Mouse (Mus musculus): ENCODE data around the gene Relt. TPM values are rescaled to one million over a fixed set of nuclear protein-coding genes. Genes with fewer than 3 reads are reported as not detected.

Gene Relt
- polyA plus RNA-seq, 1 experiment from 2014 or later: 5.0 TPM

DNA sequence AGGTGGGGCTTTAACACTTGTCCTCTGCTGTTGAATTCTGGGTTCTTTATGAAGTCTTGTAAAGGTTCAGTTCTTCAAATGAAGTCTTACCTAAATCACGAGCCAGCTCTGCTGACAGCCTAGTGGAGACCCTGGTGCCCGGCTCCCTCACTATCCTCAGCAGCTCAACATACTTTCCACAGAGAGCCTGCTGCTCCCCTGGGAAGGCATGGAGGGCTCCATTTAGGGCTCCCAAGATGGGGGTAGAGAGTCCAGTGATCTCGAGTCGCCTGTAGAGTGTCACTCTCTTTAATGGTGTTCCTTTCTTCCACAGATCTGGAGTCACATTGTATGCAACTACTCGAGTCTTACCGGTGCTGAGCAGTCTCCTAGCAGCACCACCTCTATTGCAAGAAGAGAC lies 27.5 kb downstream of the Relt start:
- WGBS: 83% methylated on average over 6 of the region's 6 CpGs
- H3K27ac ChIP-seq (ENCODE audit: low read length): no peak overlapping the region
- H3K9me3 ChIP-seq (replicated peaks; ENCODE audit: control insufficient read depth, low read length): no peaks in the 10 kb centered on the region
- no peak overlapping the region for H3K4me3 ChIP-seq (ENCODE audit: low read length)
- H3K4me1 ChIP-seq (ENCODE audit: control insufficient read depth, insufficient read depth, low read length): peaks cover 14% of the 10 kb centered on the region
- H3K4me2 ChIP-seq (ENCODE audit: low read depth, low read length): no peak overlapping the region
- peaks cover 20% of the 10 kb centered on the region for H3K36me3 ChIP-seq (ENCODE audit: control insufficient read depth, insufficient read depth)
- no peak overlapping the region for H3K9ac ChIP-seq (ENCODE audit: low read length)
- no peaks in the 10 kb centered on the region for H3K27me3 ChIP-seq (ENCODE audit: control insufficient read depth, insufficient read depth, low read length)
- no peak for ATAC-seq (replicated peaks; ENCODE audit: extremely low read depth, insufficient read depth, low FRiP score)

GRCm38 (mm10) chr7:100835168-100835567 lies 28.1 kb downstream of the Relt start:
- Histone ChIP-seq H3K9ac (ENCODE audit: low read length) (no peak overlapping the region), H3K4me3 (ENCODE audit: low read length) (no peak overlapping the region), H3K27me3 (ENCODE audit: control insufficient read depth, insufficient read depth, low read length) (no peaks in the 10 kb centered on the region), H3K4me1 (ENCODE audit: control insufficient read depth, insufficient read depth, low read length) (peaks cover 14% of the 10 kb centered on the region), H3K27ac (ENCODE audit: low read length) (no peak overlapping the region), H3K9me3 (replicated peaks; ENCODE audit: control insufficient read depth, low read length) (no peaks in the 10 kb centered on the region), H3K4me2 (ENCODE audit: low read depth, low read length) (no peak overlapping the region), H3K36me3 (ENCODE audit: control insufficient read depth, insufficient read depth) (peaks cover 20% of the 10 kb centered on the region)
- 93% methylated on average over 7 of the region's 7 CpGs for WGBS
- no peak for ATAC-seq (replicated peaks; ENCODE audit: extremely low read depth, insufficient read depth, low FRiP score)

DNA sequence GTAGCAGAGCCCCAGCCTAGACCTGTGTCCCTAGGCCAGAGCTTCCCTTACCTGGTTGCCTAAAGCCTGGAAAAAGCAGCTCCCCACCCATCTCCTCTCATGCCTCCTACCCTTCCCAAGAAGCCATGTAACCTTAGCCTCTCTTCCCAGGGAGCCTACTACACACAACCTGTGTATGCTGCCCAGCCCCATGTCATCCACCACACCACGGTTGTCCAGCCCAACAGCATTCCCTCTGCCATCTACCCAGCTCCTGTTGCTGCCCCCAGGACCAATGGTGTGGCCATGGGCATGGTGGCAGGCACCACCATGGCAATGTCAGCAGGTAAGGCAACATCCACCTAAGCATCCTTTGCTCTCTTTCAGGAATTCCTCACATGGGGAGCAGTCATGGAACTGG lies 29.4 kb downstream of the Relt start:
- no peaks in the 10 kb centered on the region for H3K27me3 ChIP-seq (ENCODE audit: control insufficient read depth, insufficient read depth, low read length)
- no peak overlapping the region for H3K9ac ChIP-seq (ENCODE audit: low read length)
- H3K4me3 ChIP-seq (ENCODE audit: low read length): no peak overlapping the region
- no peaks in the 10 kb centered on the region for H3K9me3 ChIP-seq (replicated peaks; ENCODE audit: control insufficient read depth, low read length)
- H3K4me2 ChIP-seq (ENCODE audit: low read depth, low read length): no peak overlapping the region
- ATAC-seq (replicated peaks; ENCODE audit: extremely low read depth, insufficient read depth, low FRiP score): no peak
- peaks cover 2% of the 10 kb centered on the region; the same call in 1 of the 2 replicates for H3K4me1 ChIP-seq (ENCODE audit: control insufficient read depth, insufficient read depth, low read length)
- no peak overlapping the region for H3K27ac ChIP-seq (ENCODE audit: low read length)
- 89% methylated on average over 1 of the region's 1 CpGs for WGBS
- H3K36me3 ChIP-seq (ENCODE audit: control insufficient read depth, insufficient read depth): peaks cover 20% of the 10 kb centered on the region

GRCm38 (mm10) chr7:100828549-100828948 lies 34.7 kb downstream of the Relt start:
- WGBS: 93% methylated on average over 2 of the region's 2 CpGs
- Histone ChIP-seq H3K36me3 (ENCODE audit: control insufficient read depth, insufficient read depth) (peaks cover 15% of the 10 kb centered on the region), H3K9me3 (replicated peaks; ENCODE audit: control insufficient read depth, low read length) (no peaks in the 10 kb centered on the region), H3K4me3 (ENCODE audit: low read length) (no peak overlapping the region), H3K27ac (ENCODE audit: low read length) (no peak overlapping the region), H3K4me2 (ENCODE audit: low read depth, low read length) (no peak overlapping the region), H3K27me3 (ENCODE audit: control insufficient read depth, insufficient read depth, low read length) (no peaks in the 10 kb centered on the region), H3K4me1 (ENCODE audit: control insufficient read depth, insufficient read depth, low read length) (no peaks in the 10 kb centered on the region), H3K9ac (ENCODE audit: low read length) (no peak overlapping the region)
- ATAC-seq (replicated peaks; ENCODE audit: extremely low read depth, insufficient read depth, low FRiP score): no peak

GRCm38 (mm10) chr7:100824661-100825060 lies 38.6 kb downstream of the Relt start:
- Histone ChIP-seq H3K4me1 (ENCODE audit: control insufficient read depth, insufficient read depth, low read length) (no peaks in the 10 kb centered on the region), H3K27ac (ENCODE audit: low read length) (no peak overlapping the region), H3K9ac (ENCODE audit: low read length) (no peak overlapping the region), H3K36me3 (ENCODE audit: control insufficient read depth, insufficient read depth) (peaks cover 8% of the 10 kb centered on the region; the same call in 1 of the 2 replicates), H3K4me3 (ENCODE audit: low read length) (no peak overlapping the region), H3K4me2 (ENCODE audit: low read depth, low read length) (no peak overlapping the region), H3K27me3 (ENCODE audit: control insufficient read depth, insufficient read depth, low read length) (no peaks in the 10 kb centered on the region), H3K9me3 (replicated peaks; ENCODE audit: control insufficient read depth, low read length) (no peaks in the 10 kb centered on the region)
- WGBS: 75% methylated on average over 3 of the region's 3 CpGs
- ATAC-seq (replicated peaks; ENCODE audit: extremely low read depth, insufficient read depth, low FRiP score): no peak

- Histone ChIP-seq H3K4me2 (ENCODE audit: low read depth, low read length) (no peak overlapping the region), H3K27ac (ENCODE audit: low read length) (no peak overlapping the region), H3K27me3 (ENCODE audit: control insufficient read depth, insufficient read depth, low read length) (no peaks in the 10 kb centered on the region), H3K4me1 (ENCODE audit: control insufficient read depth, insufficient read depth, low read length) (peaks cover 22% of the 10 kb centered on the region), H3K4me3 (ENCODE audit: low read length) (no peak overlapping the region), H3K9ac (ENCODE audit: low read length) (no peak overlapping the region), H3K36me3 (ENCODE audit: control insufficient read depth, insufficient read depth) (no peaks in the 10 kb centered on the region), H3K9me3 (replicated peaks; ENCODE audit: control insufficient read depth, low read length) (no peaks in the 10 kb centered on the region)
- ATAC-seq (replicated peaks; ENCODE audit: extremely low read depth, insufficient read depth, low FRiP score): no peak
- WGBS: 84% methylated on average over 4 of the region's 4 CpGs
Measured at GRCm38 (mm10) chr7:100818401-100819064, 44.7 kb downstream of the Relt start.

GRCm38 (mm10) chr7:100817442-100817760 lies 45.8 kb downstream of the Relt start:
- peaks cover 22% of the 10 kb centered on the region for H3K4me1 ChIP-seq (ENCODE audit: control insufficient read depth, insufficient read depth, low read length)
- 0 out of 2 replicates have a peak overlapping the region, but pooled peaks have one; percentile 34 for H3K9ac ChIP-seq (ENCODE audit: low read length)
- no peaks in the 10 kb centered on the region for H3K27me3 ChIP-seq (ENCODE audit: control insufficient read depth, insufficient read depth, low read length)
- no peaks in the 10 kb centered on the region for H3K9me3 ChIP-seq (replicated peaks; ENCODE audit: control insufficient read depth, low read length)
- 46% methylated on average over 2 of the region's 2 CpGs for WGBS
- no peak for ATAC-seq (replicated peaks; ENCODE audit: extremely low read depth, insufficient read depth, low FRiP score)
- no peaks in the 10 kb centered on the region for H3K36me3 ChIP-seq (ENCODE audit: control insufficient read depth, insufficient read depth)
- 0 out of 2 replicates have a peak overlapping the region, but pooled peaks have one; percentile 20 for H3K4me2 ChIP-seq (ENCODE audit: low read depth, low read length)
- H3K27ac ChIP-seq (ENCODE audit: low read length): 0 out of 2 replicates have a peak overlapping the region, but pooled peaks have one; percentile 16
- no peak overlapping the region for H3K4me3 ChIP-seq (ENCODE audit: low read length)

- WGBS: 39% methylated on average over 6 of the region's 6 CpGs
- 0 out of 2 replicates have a peak overlapping the region, but pooled peaks have one; percentile 34 for H3K9ac ChIP-seq (ENCODE audit: low read length)
- H3K27ac ChIP-seq (ENCODE audit: low read length): 0 out of 2 replicates have a peak overlapping the region, but pooled peaks have one; percentile 49
- peaks cover 22% of the 10 kb centered on the region for H3K4me1 ChIP-seq (ENCODE audit: control insufficient read depth, insufficient read depth, low read length)
- H3K9me3 ChIP-seq (replicated peaks; ENCODE audit: control insufficient read depth, low read length): no peaks in the 10 kb centered on the region
- no peak overlapping the region for H3K4me3 ChIP-seq (ENCODE audit: low read length)
- H3K27me3 ChIP-seq (ENCODE audit: control insufficient read depth, insufficient read depth, low read length): no peaks in the 10 kb centered on the region
- H3K4me2 ChIP-seq (ENCODE audit: low read depth, low read length): 0 out of 2 replicates have a peak overlapping the region, but pooled peaks have one; percentile 20
- ATAC-seq (replicated peaks; ENCODE audit: extremely low read depth, insufficient read depth, low FRiP score): no peak
- H3K36me3 ChIP-seq (ENCODE audit: control insufficient read depth, insufficient read depth): no peaks in the 10 kb centered on the region
Measured at GRCm38 (mm10) chr7:100816759-100817441, 46.3 kb downstream of the Relt start.

DNA sequence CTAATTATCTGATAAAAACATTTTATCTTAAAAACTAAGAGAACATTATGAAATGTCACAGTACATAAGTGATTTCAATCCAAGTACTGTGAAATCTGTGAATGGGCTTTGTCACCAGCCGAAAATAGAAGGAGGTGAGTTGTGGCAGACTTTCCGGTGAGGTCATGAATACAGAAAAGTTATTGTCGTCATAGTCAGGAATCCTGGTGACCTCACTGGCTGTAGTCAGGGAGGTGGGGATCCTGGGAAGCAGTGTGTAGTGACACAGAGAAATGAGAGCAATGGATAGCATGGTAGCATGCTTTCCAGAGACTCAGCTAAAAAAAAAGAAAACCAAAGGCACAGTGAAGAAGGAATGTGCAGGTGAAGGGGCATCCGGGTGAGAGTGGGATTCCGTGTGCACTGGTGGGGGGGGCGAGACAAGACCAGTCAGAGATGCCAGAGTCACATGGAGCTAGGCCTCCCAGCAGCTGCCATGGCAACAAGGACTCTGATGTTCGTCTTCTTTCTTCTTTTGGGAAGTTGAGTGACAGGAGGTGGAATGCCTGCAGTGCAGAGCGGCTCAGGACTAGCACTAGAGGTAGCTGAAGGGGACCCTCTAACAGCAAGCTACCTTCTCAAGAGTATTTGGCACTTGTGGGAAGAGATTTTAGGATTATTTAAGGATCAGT lies 47.2 kb downstream of the Relt start:
- peak; percentile 37; the same call in 1 of the 2 replicates for ATAC-seq (replicated peaks; ENCODE audit: extremely low read depth, insufficient read depth, low FRiP score)
- Histone ChIP-seq H3K27me3 (ENCODE audit: control insufficient read depth, insufficient read depth, low read length) (no peaks in the 10 kb centered on the region), H3K27ac (ENCODE audit: low read length) (peak overlapping the region; percentile 30), H3K4me2 (ENCODE audit: low read depth, low read length) (no peak overlapping the region), H3K4me3 (ENCODE audit: low read length) (no peak overlapping the region), H3K4me1 (ENCODE audit: control insufficient read depth, insufficient read depth, low read length) (peaks cover 22% of the 10 kb centered on the region), H3K9ac (ENCODE audit: low read length) (no peak overlapping the region), H3K9me3 (replicated peaks; ENCODE audit: control insufficient read depth, low read length) (no peaks in the 10 kb centered on the region), H3K36me3 (ENCODE audit: control insufficient read depth, insufficient read depth) (no peaks in the 10 kb centered on the region)
- WGBS: 39% methylated on average over 8 of the region's 8 CpGs
